Mouse (Mus musculus): ENCODE measurements around the gene Nbea. TPM values are rescaled to one million over a fixed set of nuclear protein-coding genes. Genes with fewer than 3 reads are reported as not detected.
A peak's percentile ranks its signal among the peaks of the same experiment; 100 is the strongest.

The Nbea gene
- polyA plus RNA-seq, 1 experiment from 2014 or later = 0.59 TPM

DNA sequence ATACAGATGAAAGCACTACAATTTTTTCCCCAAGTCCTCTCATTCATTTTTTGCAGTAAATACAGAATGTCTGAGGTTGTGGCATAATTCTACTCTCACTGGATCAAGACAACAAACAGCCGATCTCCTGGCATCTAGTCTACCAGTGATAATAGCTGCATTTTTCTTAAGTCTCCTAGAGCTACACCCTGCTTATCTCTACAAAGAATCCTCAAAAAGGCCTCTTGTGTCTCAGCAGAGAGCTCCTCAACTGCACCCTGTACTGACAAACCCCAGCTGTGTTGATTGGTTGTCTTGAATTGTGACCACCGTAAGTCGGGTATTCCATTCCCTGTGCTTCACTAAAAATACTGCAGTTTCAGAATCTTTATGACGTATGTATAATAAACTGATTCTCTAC, 118.3 kb downstream of the Nbea start:
- Histone ChIP-seq H3K27me3 (ENCODE audit: control insufficient read depth, insufficient read depth, low read depth, low read length) (no peaks in the 10 kb centered on the region), H3K27ac (ENCODE audit: low read length) (no peak overlapping the region), H3K4me3 (ENCODE audit: low read depth, low read length) (no peak overlapping the region), H3K4me2 (ENCODE audit: low read depth, low read length) (no peak overlapping the region), H3K36me3 (ENCODE audit: control insufficient read depth, insufficient read depth) (no peaks in the 10 kb centered on the region), H3K9me3 (replicated peaks; ENCODE audit: control insufficient read depth, low read length) (no peaks in the 10 kb centered on the region), H3K9ac (ENCODE audit: low read depth, low read length) (no peak overlapping the region), H3K4me1 (ENCODE audit: control insufficient read depth, low read depth, low read length) (no peaks in the 10 kb centered on the region)
- 41% methylated on average over 4 of the region's 4 CpGs for WGBS (ENCODE audit: insufficient replicate concordance)
- peak; percentile 76 for ATAC-seq (ENCODE audit: low read depth)

- 69% methylated on average over 5 of the region's 5 CpGs for WGBS (ENCODE audit: insufficient replicate concordance)
- no peaks in the 10 kb centered on the region for H3K9me3 ChIP-seq (replicated peaks; ENCODE audit: control insufficient read depth, low read length)
- ATAC-seq (ENCODE audit: low read depth) = no peak
Measured at GRCm38 (mm10) chr3:56045659-56046336, 137.7 kb downstream of the Nbea start.

DNA sequence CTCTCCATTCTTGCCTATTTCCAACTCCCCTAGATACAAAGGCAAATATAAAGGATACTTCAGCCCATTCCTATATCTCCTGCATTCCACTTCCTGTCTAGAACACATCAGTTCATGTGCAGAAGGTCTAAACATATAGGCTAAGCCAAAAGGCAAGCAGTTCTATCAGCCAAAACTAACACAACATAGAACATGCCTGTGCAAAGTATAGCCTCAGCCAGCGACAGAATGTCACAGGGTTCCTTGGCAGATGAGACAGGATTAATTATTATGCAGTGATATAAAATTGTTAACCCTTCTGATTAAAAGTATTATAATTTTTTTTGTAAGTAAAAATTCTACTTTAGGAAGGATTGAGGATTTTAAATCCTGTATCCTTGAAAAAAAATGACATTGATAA, 140.4 kb downstream of the Nbea start:
- no peaks in the 10 kb centered on the region; the same call in 1 of the 2 replicates for H3K4me1 ChIP-seq (ENCODE audit: control insufficient read depth, low read depth, low read length)
- no peak for ATAC-seq (ENCODE audit: low read depth)
- no peak overlapping the region for H3K27ac ChIP-seq (ENCODE audit: low read length)
- no peaks in the 10 kb centered on the region for H3K9me3 ChIP-seq (replicated peaks; ENCODE audit: control insufficient read depth, low read length)
- no peak overlapping the region for H3K4me3 ChIP-seq (ENCODE audit: low read depth, low read length)
- no peak overlapping the region for H3K4me2 ChIP-seq (ENCODE audit: low read depth, low read length)
- no peak overlapping the region for H3K9ac ChIP-seq (ENCODE audit: low read depth, low read length)
- H3K27me3 ChIP-seq (ENCODE audit: control insufficient read depth, insufficient read depth, low read depth, low read length) = no peaks in the 10 kb centered on the region
- 67% methylated on average over 1 of the region's 1 CpGs for WGBS (ENCODE audit: insufficient replicate concordance)
- no peaks in the 10 kb centered on the region for H3K36me3 ChIP-seq (ENCODE audit: control insufficient read depth, insufficient read depth)

More at GRCm38 (mm10) chr3:56045659-56046336, 137.7 kb downstream of the Nbea start:
- no peak overlapping the region for H3K27ac ChIP-seq (ENCODE audit: low read length)
- no peak overlapping the region for H3K9ac ChIP-seq (ENCODE audit: low read depth, low read length)
- no peaks in the 10 kb centered on the region for H3K27me3 ChIP-seq (ENCODE audit: control insufficient read depth, insufficient read depth, low read depth, low read length)
- no peak overlapping the region for H3K4me3 ChIP-seq (ENCODE audit: low read depth, low read length)
- H3K36me3 ChIP-seq (ENCODE audit: control insufficient read depth, insufficient read depth) = no peaks in the 10 kb centered on the region
- H3K4me1 ChIP-seq (ENCODE audit: control insufficient read depth, low read depth, low read length) = no peaks in the 10 kb centered on the region
- H3K4me2 ChIP-seq (ENCODE audit: low read depth, low read length) = no peak overlapping the region

GRCm38 (mm10) chr3:56039494-56039893, 144.0 kb downstream of the Nbea start:
- H3K9ac ChIP-seq (ENCODE audit: low read depth, low read length) = no peak overlapping the region
- 30% methylated on average over 1 of the region's 1 CpGs for WGBS (ENCODE audit: insufficient replicate concordance)
- no peak overlapping the region for H3K27ac ChIP-seq (ENCODE audit: low read length)
- no peak for ATAC-seq (ENCODE audit: low read depth)
- H3K27me3 ChIP-seq (ENCODE audit: control insufficient read depth, insufficient read depth, low read depth, low read length) = no peaks in the 10 kb centered on the region
- no peak overlapping the region for H3K4me2 ChIP-seq (ENCODE audit: low read depth, low read length)
- no peak overlapping the region for H3K4me3 ChIP-seq (ENCODE audit: low read depth, low read length)
- H3K9me3 ChIP-seq (replicated peaks; ENCODE audit: control insufficient read depth, low read length) = no peaks in the 10 kb centered on the region
- H3K36me3 ChIP-seq (ENCODE audit: control insufficient read depth, insufficient read depth) = no peaks in the 10 kb centered on the region
- H3K4me1 ChIP-seq (ENCODE audit: control insufficient read depth, low read depth, low read length) = no peaks in the 10 kb centered on the region; the same call in 1 of the 2 replicates

DNA sequence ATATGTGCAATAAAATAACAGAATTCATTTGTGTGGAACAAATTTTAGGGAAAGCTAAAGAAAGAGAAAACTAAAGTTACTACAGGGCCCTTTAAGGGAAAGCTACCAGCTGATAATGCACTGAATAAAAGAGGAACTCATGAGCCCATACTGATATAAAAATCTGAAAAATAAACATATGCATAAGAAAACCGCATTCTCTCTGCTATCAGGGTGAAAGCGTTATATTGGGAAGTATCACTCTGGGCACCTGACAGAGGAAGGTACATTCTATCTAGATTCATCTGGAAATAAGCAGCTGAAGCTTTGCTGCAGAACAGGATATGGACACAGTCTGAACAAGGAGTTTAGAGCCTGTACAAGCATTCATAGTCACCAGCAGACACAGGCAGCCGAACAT, 148.9 kb downstream of the Nbea start:
- Histone ChIP-seq H3K36me3 (ENCODE audit: control insufficient read depth, insufficient read depth) (no peaks in the 10 kb centered on the region), H3K4me2 (ENCODE audit: low read depth, low read length) (no peak overlapping the region), H3K4me3 (ENCODE audit: low read depth, low read length) (no peak overlapping the region), H3K27ac (ENCODE audit: low read length) (no peak overlapping the region), H3K9ac (ENCODE audit: low read depth, low read length) (no peak overlapping the region), H3K4me1 (ENCODE audit: control insufficient read depth, low read depth, low read length) (no peaks in the 10 kb centered on the region; the same call in 1 of the 2 replicates), H3K27me3 (ENCODE audit: control insufficient read depth, insufficient read depth, low read depth, low read length) (no peaks in the 10 kb centered on the region), H3K9me3 (replicated peaks; ENCODE audit: control insufficient read depth, low read length) (no peaks in the 10 kb centered on the region)
- 42% methylated on average over 3 of the region's 3 CpGs for WGBS (ENCODE audit: insufficient replicate concordance)
- no peak for ATAC-seq (ENCODE audit: low read depth)

DNA sequence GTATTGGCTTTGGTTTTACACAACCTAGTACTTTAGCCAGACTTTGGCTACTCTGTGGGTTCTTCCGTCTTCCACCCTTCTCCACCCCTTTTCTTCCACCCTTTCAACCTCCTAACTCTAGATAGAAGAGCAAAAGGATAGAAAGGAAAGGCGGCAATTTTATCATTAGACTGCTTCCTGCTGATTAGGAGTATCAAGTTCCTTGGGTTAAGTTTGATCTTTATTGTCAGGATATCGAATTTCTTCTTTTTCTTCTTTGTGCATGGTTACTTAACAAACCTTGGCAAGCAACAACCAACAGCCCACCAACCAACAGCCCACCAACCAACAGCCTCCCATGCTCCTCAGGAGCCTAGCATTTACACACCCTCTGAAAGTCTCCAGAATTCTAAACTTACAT, 165.0 kb downstream of the Nbea start:
- no peaks in the 10 kb centered on the region for H3K4me1 ChIP-seq (ENCODE audit: control insufficient read depth, low read depth, low read length)
- H3K9ac ChIP-seq (ENCODE audit: low read depth, low read length) = no peak overlapping the region
- no peak overlapping the region for H3K27ac ChIP-seq (ENCODE audit: low read length)
- H3K4me2 ChIP-seq (ENCODE audit: low read depth, low read length) = no peak overlapping the region
- ATAC-seq (ENCODE audit: low read depth) = no peak
- no peaks in the 10 kb centered on the region for H3K36me3 ChIP-seq (ENCODE audit: control insufficient read depth, insufficient read depth)
- H3K4me3 ChIP-seq (ENCODE audit: low read depth, low read length) = no peak overlapping the region
- no peaks in the 10 kb centered on the region for H3K27me3 ChIP-seq (ENCODE audit: control insufficient read depth, insufficient read depth, low read depth, low read length)
- no peaks in the 10 kb centered on the region for H3K9me3 ChIP-seq (replicated peaks; ENCODE audit: control insufficient read depth, low read length)
- WGBS (ENCODE audit: insufficient replicate concordance) = 44% methylated on average over 3 of the region's 3 CpGs

- H3K36me3 ChIP-seq (ENCODE audit: control insufficient read depth, insufficient read depth) = no peaks in the 10 kb centered on the region
- no peak overlapping the region for H3K27ac ChIP-seq (ENCODE audit: low read length)
- H3K4me2 ChIP-seq (ENCODE audit: low read depth, low read length) = no peak overlapping the region
- no peak overlapping the region for H3K4me3 ChIP-seq (ENCODE audit: low read depth, low read length)
- H3K9me3 ChIP-seq (replicated peaks; ENCODE audit: control insufficient read depth, low read length) = no peaks in the 10 kb centered on the region
- no peaks in the 10 kb centered on the region for H3K4me1 ChIP-seq (ENCODE audit: control insufficient read depth, low read depth, low read length)
- no peaks in the 10 kb centered on the region for H3K27me3 ChIP-seq (ENCODE audit: control insufficient read depth, insufficient read depth, low read depth, low read length)
- no peak for ATAC-seq (ENCODE audit: low read depth)
- 68% methylated on average over 3 of the region's 3 CpGs for WGBS (ENCODE audit: insufficient replicate concordance)
- H3K9ac ChIP-seq (ENCODE audit: low read depth, low read length) = no peak overlapping the region
Measured at GRCm38 (mm10) chr3:56011132-56011531, 172.4 kb downstream of the Nbea start.

GRCm38 (mm10) chr3:56007991-56008390, 175.5 kb downstream of the Nbea start:
- Histone ChIP-seq H3K27me3 (ENCODE audit: control insufficient read depth, insufficient read depth, low read depth, low read length) (no peaks in the 10 kb centered on the region), H3K4me3 (ENCODE audit: low read depth, low read length) (no peak overlapping the region), H3K9ac (ENCODE audit: low read depth, low read length) (no peak overlapping the region), H3K4me1 (ENCODE audit: control insufficient read depth, low read depth, low read length) (no peaks in the 10 kb centered on the region), H3K36me3 (ENCODE audit: control insufficient read depth, insufficient read depth) (no peaks in the 10 kb centered on the region), H3K27ac (ENCODE audit: low read length) (no peak overlapping the region), H3K4me2 (ENCODE audit: low read depth, low read length) (no peak overlapping the region), H3K9me3 (replicated peaks; ENCODE audit: control insufficient read depth, low read length) (no peaks in the 10 kb centered on the region)
- 11% methylated on average over 2 of the region's 2 CpGs for WGBS (ENCODE audit: insufficient replicate concordance)
- no peak for ATAC-seq (ENCODE audit: low read depth)

GRCm38 (mm10) chr3:56000259-56000658, 183.2 kb downstream of the Nbea start:
- no peak for ATAC-seq (ENCODE audit: low read depth)
- no peak overlapping the region for H3K27ac ChIP-seq (ENCODE audit: low read length)
- no peaks in the 10 kb centered on the region for H3K4me1 ChIP-seq (ENCODE audit: control insufficient read depth, low read depth, low read length)
- H3K27me3 ChIP-seq (ENCODE audit: control insufficient read depth, insufficient read depth, low read depth, low read length) = no peaks in the 10 kb centered on the region
- no peaks in the 10 kb centered on the region for H3K9me3 ChIP-seq (replicated peaks; ENCODE audit: control insufficient read depth, low read length)
- H3K4me2 ChIP-seq (ENCODE audit: low read depth, low read length) = no peak overlapping the region
- H3K9ac ChIP-seq (ENCODE audit: low read depth, low read length) = no peak overlapping the region
- WGBS (ENCODE audit: insufficient replicate concordance) = 0% methylated on average over 1 of the region's 1 CpGs
- no peak overlapping the region for H3K4me3 ChIP-seq (ENCODE audit: low read depth, low read length)
- no peaks in the 10 kb centered on the region for H3K36me3 ChIP-seq (ENCODE audit: control insufficient read depth, insufficient read depth)

Measured in liver, embryonic 16.5 days (tissue).